ENCODE assay signal across 28 mouse cellular contexts in genomic region chr7:131585551-131585950, GRCm38 (mm10). TPM values are rescaled to one million over a fixed set of nuclear protein-coding genes. Genes with fewer than 3 reads are reported as not detected.
A peak's percentile ranks its signal among the peaks of the same experiment; 100 is the strongest.
DNase-seq lines count a peak whose midpoint lies in the region; ATAC-seq lines count a peak whose summit lies in the region.
"Had no signal": no experiment of that assay in that cellular context is flagged by ENCODE, and none has a peak within 500 bp of the region (broad histone marks: within the 10 kb centered on the region; RNA-seq: fewer than 3 reads in every experiment).

No protein-coding gene starts in this region.

- peak; percentile 2 for DNase-seq in embryonic facial prominence, embryonic 11.5 days (ENCODE audit: low spot score)
- DNase-seq in embryonic facial prominence, embryonic 10.5 days (ENCODE audit: low spot score): no peak
- DNase-seq in MN1 (ENCODE audit: low spot score): peak; percentile 17
- DNase-seq in brain, embryonic 18.5 days (ENCODE audit: low read depth, low spot score): peak; percentile 12
- DNase-seq in heart, adult 8-10 months (ENCODE audit: low spot score): no peak
- DNase-seq: adrenal gland, adult 2 months; adrenal gland, postnatal 10 days; adrenal gland, postnatal 25 days; B cell, adult 2 months; cerebellum, adult 11 months; cerebellum, adult 18-20 months; cerebellum, adult 8-10 months; cerebellum, adult 9-11 months; cerebellum, postnatal 14 days; cerebellum, postnatal 36 days; embryo, embryonic 11 days had no signal

- no peaks in the 10 kb centered on the region for H3K36me3 ChIP-seq in embryonic facial prominence, embryonic 11.5 days (replicated peaks; ENCODE audit: control insufficient read depth, insufficient read depth, low read depth, low read length)
- no peaks in the 10 kb centered on the region for H3K36me3 ChIP-seq in embryonic facial prominence, embryonic 10.5 days (replicated peaks)
- no peaks in the 10 kb centered on the region for H3K36me3 ChIP-seq in forebrain, embryonic 16.5 days (ENCODE audit: control insufficient read depth, insufficient read depth)
- H3K36me3 ChIP-seq in forebrain, embryonic 12.5 days (replicated peaks): no peaks in the 10 kb centered on the region
- H3K36me3 ChIP-seq: embryonic facial prominence, embryonic 13.5 days; embryonic facial prominence, embryonic 15.5 days; forebrain, embryonic 10.5 days; G1E had no signal

- ATAC-seq in embryonic facial prominence, embryonic 11.5 days (replicated peaks; ENCODE audit: insufficient number of reproducible peaks, low FRiP score, low TSS enrichment, low read depth): no peak
- ATAC-seq in forebrain, embryonic 16.5 days: peak; percentile 40; the same call in 1 of the 2 replicates
- ATAC-seq in forebrain, embryonic 12.5 days (ENCODE audit: low FRiP score): no peak
- ATAC-seq: CD4-positive, CD25-positive, alpha-beta regulatory T cell, adult 4 months had no signal

- H3K4me3 ChIP-seq in embryonic facial prominence, embryonic 11.5 days (ENCODE audit: low read depth, low read length): no peak overlapping the region
- no peak overlapping the region for H3K4me3 ChIP-seq in embryonic facial prominence, embryonic 10.5 days
- H3K4me3 ChIP-seq in forebrain, embryonic 16.5 days (replicated peaks; ENCODE audit: low read length): no peak overlapping the region
- H3K4me3 ChIP-seq in forebrain, embryonic 12.5 days (replicated peaks): no peak overlapping the region
- H3K4me3 ChIP-seq: embryonic facial prominence, embryonic 13.5 days; embryonic facial prominence, embryonic 15.5 days; erythroblast, embryonic 14.5 days; forebrain, embryonic 10.5 days had no signal

- WGBS in embryonic facial prominence, embryonic 11.5 days: 59% methylated on average over 5 of the region's 5 CpGs
- WGBS in embryonic facial prominence, embryonic 10.5 days: 66% methylated on average over 5 of the region's 5 CpGs
- WGBS in forebrain, embryonic 16.5 days: 45% methylated on average over 5 of the region's 5 CpGs
- 60% methylated on average over 5 of the region's 5 CpGs for WGBS in forebrain, embryonic 12.5 days

- no peaks in the 10 kb centered on the region for H3K9me3 ChIP-seq in embryonic facial prominence, embryonic 11.5 days (replicated peaks; ENCODE audit: control insufficient read depth, low read length)
- no peaks in the 10 kb centered on the region for H3K9me3 ChIP-seq in embryonic facial prominence, embryonic 10.5 days
- H3K9me3 ChIP-seq in forebrain, embryonic 16.5 days (ENCODE audit: control insufficient read depth, low read length): no peaks in the 10 kb centered on the region
- no peaks in the 10 kb centered on the region for H3K9me3 ChIP-seq in forebrain, embryonic 12.5 days
- H3K9me3 ChIP-seq: embryonic facial prominence, embryonic 13.5 days; embryonic facial prominence, embryonic 15.5 days; forebrain, embryonic 10.5 days; G1E had no signal

- H3K27ac ChIP-seq in embryonic facial prominence, embryonic 11.5 days (replicated peaks; ENCODE audit: low read depth, low read length): no peak overlapping the region
- no peak overlapping the region for H3K27ac ChIP-seq in embryonic facial prominence, embryonic 10.5 days (replicated peaks)
- H3K27ac ChIP-seq in forebrain, embryonic 16.5 days (ENCODE audit: low read length): no peak overlapping the region
- no peak overlapping the region for H3K27ac ChIP-seq in forebrain, embryonic 12.5 days
- H3K27ac ChIP-seq: embryonic facial prominence, embryonic 13.5 days; embryonic facial prominence, embryonic 15.5 days; forebrain, embryonic 10.5 days had no signal

- H3K4me1 ChIP-seq in embryonic facial prominence, embryonic 11.5 days (ENCODE audit: control insufficient read depth, insufficient read depth, low read length): no peaks in the 10 kb centered on the region
- peaks cover 12% of the 10 kb centered on the region; the same call in 1 of the 2 replicates for H3K4me1 ChIP-seq in embryonic facial prominence, embryonic 10.5 days
- H3K4me1 ChIP-seq in forebrain, embryonic 16.5 days (replicated peaks; ENCODE audit: control insufficient read depth, insufficient read depth, low read length): no peaks in the 10 kb centered on the region
- no peaks in the 10 kb centered on the region for H3K4me1 ChIP-seq in forebrain, embryonic 12.5 days
- H3K4me1 ChIP-seq: embryonic facial prominence, embryonic 15.5 days; forebrain, embryonic 10.5 days had no signal

- H3K9ac ChIP-seq in embryonic facial prominence, embryonic 11.5 days (replicated peaks; ENCODE audit: low read length): no peak overlapping the region
- H3K9ac ChIP-seq in forebrain, embryonic 16.5 days (replicated peaks; ENCODE audit: low read depth, low read length): no peak overlapping the region
- H3K9ac ChIP-seq in forebrain, embryonic 12.5 days: no peak overlapping the region
- H3K9ac ChIP-seq: embryonic facial prominence, embryonic 13.5 days; embryonic facial prominence, embryonic 15.5 days had no signal

- no peaks in the 10 kb centered on the region for H3K27me3 ChIP-seq in embryonic facial prominence, embryonic 11.5 days (ENCODE audit: control insufficient read depth, insufficient read depth, low read length)
- H3K27me3 ChIP-seq in embryonic facial prominence, embryonic 10.5 days (replicated peaks; ENCODE audit: low read depth, poor library complexity, severe bottlenecking): peaks cover 15% of the 10 kb centered on the region
- peaks cover 25% of the 10 kb centered on the region for H3K27me3 ChIP-seq in forebrain, embryonic 16.5 days (replicated peaks; ENCODE audit: control insufficient read depth, insufficient read depth, low read length)
- peaks cover 54% of the 10 kb centered on the region for H3K27me3 ChIP-seq in forebrain, embryonic 12.5 days
- H3K27me3 ChIP-seq: embryonic facial prominence, embryonic 15.5 days had no signal

- H3K4me2 ChIP-seq in embryonic facial prominence, embryonic 11.5 days (ENCODE audit: low read depth, low read length): no peak overlapping the region
- no peak overlapping the region for H3K4me2 ChIP-seq in forebrain, embryonic 16.5 days (ENCODE audit: low read length)
- no peak overlapping the region for H3K4me2 ChIP-seq in forebrain, embryonic 12.5 days
- H3K4me2 ChIP-seq: embryonic facial prominence, embryonic 13.5 days; embryonic facial prominence, embryonic 15.5 days had no signal

RNA-seq across cellular contexts. Expression of gene Bub3, which starts 25.5 kb away (rescaled TPM):
- 279 and 281 TPM in 2 replicates for polyA plus RNA-seq in embryonic facial prominence, embryonic 11.5 days (2014; fragmentation: Nextera tagmentation; extraction: Ambion mirVana)
- 312 and 325 TPM in 2 replicates for polyA plus RNA-seq in embryonic facial prominence, embryonic 10.5 days (2016; fragmentation: Nextera tagmentation; extraction: Ambion mirVana)
- polyA plus RNA-seq in forebrain, embryonic 16.5 days (2015; fragmentation: Nextera tagmentation; extraction: Ambion mirVana): 186 and 188 TPM in 2 replicates
- 247 and 249 TPM in 2 replicates for polyA plus RNA-seq in forebrain, embryonic 12.5 days (2016; fragmentation: Nextera tagmentation; extraction: Ambion mirVana)
- total RNA-seq in heart, adult 8-10 months (2022): 10 to 100 TPM; 28.6 to 34.8 (median 29.3) TPM

RNA-seq across cellular contexts. Expression of gene Hmx2, which starts 37.0 kb away (rescaled TPM):
- 0.21 and 0.36 TPM in 2 replicates for polyA plus RNA-seq in embryonic facial prominence, embryonic 11.5 days (2014; fragmentation: Nextera tagmentation; extraction: Ambion mirVana)
- 0.27 and 0.44 TPM in 2 replicates for polyA plus RNA-seq in embryonic facial prominence, embryonic 10.5 days (2016; fragmentation: Nextera tagmentation; extraction: Ambion mirVana)
- 0.20 and 0.91 TPM in 2 replicates for polyA plus RNA-seq in forebrain, embryonic 16.5 days (2015; fragmentation: Nextera tagmentation; extraction: Ambion mirVana)
- 0.96 and 1.6 TPM in 2 replicates for polyA plus RNA-seq in forebrain, embryonic 12.5 days (2016; fragmentation: Nextera tagmentation; extraction: Ambion mirVana)
- total RNA-seq in heart, adult 8-10 months (2022): not detected
- total RNA-seq: adrenal gland, adult 2 months; adrenal gland, postnatal 10 days; adrenal gland, postnatal 25 days; common myeloid progenitor, adult 5-6 weeks had no signal
- polyA plus RNA-seq: adrenal gland, adult 2 months; CD4-positive, CD25-positive, alpha-beta regulatory T cell, adult 4 months; embryonic facial prominence, embryonic 13.5 days; erythroblast, embryonic 14.5 days; forebrain, embryonic 10.5 days; frontal cortex, adult 2 months had no signal

RNA-seq across cellular contexts. Expression of gene Hmx3, which starts 42.9 kb away (rescaled TPM):
- 0.20 TPM in 1 of 2 replicates, not detected in the other for polyA plus RNA-seq in embryonic facial prominence, embryonic 11.5 days (2014; fragmentation: Nextera tagmentation; extraction: Ambion mirVana)
- 0.10 and 0.44 TPM in 2 replicates for polyA plus RNA-seq in embryonic facial prominence, embryonic 10.5 days (2016; fragmentation: Nextera tagmentation; extraction: Ambion mirVana)
- 0.16 and 0.52 TPM in 2 replicates for polyA plus RNA-seq in forebrain, embryonic 16.5 days (2015; fragmentation: Nextera tagmentation; extraction: Ambion mirVana)
- polyA plus RNA-seq in forebrain, embryonic 12.5 days (2016; fragmentation: Nextera tagmentation; extraction: Ambion mirVana): 0.64 and 0.79 TPM in 2 replicates
- not detected for total RNA-seq in heart, adult 8-10 months (2022)
- total RNA-seq: adrenal gland, adult 2 months; adrenal gland, postnatal 10 days; adrenal gland, postnatal 25 days; adrenal gland, postnatal 4 days; CH12.LX; common myeloid progenitor, adult 5-6 weeks; G1E had no signal
- polyA plus RNA-seq: adrenal gland, adult 2 months; CD4-positive, CD25-positive, alpha-beta regulatory T cell, adult 4 months; embryonic facial prominence, embryonic 13.5 days; embryonic facial prominence, embryonic 15.5 days; erythroblast, embryonic 14.5 days; forebrain, embryonic 10.5 days; frontal cortex, adult 2 months; G1E had no signal

Comparison
In these comparisons a context has a peak if more than half of its experiments do, and no peak if none do; other contexts are left out.
1. DNase-seq: peak in embryonic facial prominence, embryonic 11.5 days (single experiment), MN1 (single experiment) and brain, embryonic 18.5 days (single experiment); none in embryonic facial prominence, embryonic 10.5 days (single experiment) and heart, adult 8-10 months (single experiment).